ENCODE assay signal across 7 mouse cellular contexts in genomic region chr15:52458782-52459181, GRCm38 (mm10).
DNase-seq lines count a peak whose midpoint lies in the region; ATAC-seq and TF ChIP-seq lines count a peak whose summit lies in the region.

No protein-coding gene starts in this region.

- DNase-seq in adrenal gland, adult 2 months, result peak; percentile 70
- peak; percentile 36 to 51 for DNase-seq in gastrocnemius, postnatal 36 days
- DNase-seq in kidney, adult 11 months, result peak; percentile 44
- DNase-seq in left cerebral cortex, postnatal 36 days (ENCODE audit: low spot score in 2 of 2), result peak; percentile 74 to 81
- peak; percentile 39 to 70 for DNase-seq in spleen, postnatal 4 days (ENCODE audit: low spot score in 2 of 2)

- no peaks in the 10 kb centered on the region for H3K4me1 ChIP-seq in cortical plate, adult 2 months (ENCODE audit: control insufficient read depth, insufficient read depth, low read length)
- peaks cover 12% of the 10 kb centered on the region; the same call in 1 of the 2 replicates for H3K4me1 ChIP-seq in midbrain, embryonic 15.5 days

- no peak overlapping the region for H3K4me3 ChIP-seq in cortical plate, adult 2 months (ENCODE audit: insufficient read depth, low read length)
- no peak overlapping the region for H3K4me3 ChIP-seq in midbrain, embryonic 15.5 days

- H3K9ac ChIP-seq in midbrain, embryonic 15.5 days, result no peak overlapping the region

- TF ChIP-seq CTCF in cortical plate, adult 2 months (IDR thresholded peaks at IDR 0.05; ENCODE audit: extremely low read depth, insufficient read depth, low read length), result peak; percentile 98

- peak; percentile 93 for ATAC-seq in midbrain, embryonic 15.5 days (replicated peaks)

- H3K9me3 ChIP-seq in midbrain, embryonic 15.5 days, result no peaks in the 10 kb centered on the region

- no peaks in the 10 kb centered on the region for H3K27me3 ChIP-seq in midbrain, embryonic 15.5 days (replicated peaks)

- intact Hi-C loops in gastrocnemius, postnatal 36 days (cut with DNase I), result loop anchor here (5.0 kb wide), 1 partner anchor 296 kb away; no protein-coding TSS in a partner anchor
- intact Hi-C loops in left cerebral cortex, postnatal 36 days (cut with DNase I), result loop anchor here (5.0 kb wide), 1 partner anchor 296 kb away; no protein-coding TSS in a partner anchor

- WGBS in midbrain, embryonic 15.5 days, result 0% methylated on average over 3 of the region's 3 CpGs

- peak overlapping the region; percentile 36 for H3K4me2 ChIP-seq in midbrain, embryonic 15.5 days

- no peak for TF ChIP-seq POLR2A in cortical plate, adult 2 months (IDR thresholded peaks at IDR 0.05; ENCODE audit: extremely low read depth, insufficient read depth, low read length)

- H3K36me3 ChIP-seq in midbrain, embryonic 15.5 days (replicated peaks), result no peaks in the 10 kb centered on the region

- H3K27ac ChIP-seq in cortical plate, adult 2 months (ENCODE audit: insufficient read depth, low read length), result no peak overlapping the region
- peak overlapping the region; percentile 69 for H3K27ac ChIP-seq in midbrain, embryonic 15.5 days
